Mouse (Mus musculus): ENCODE results near the gene Tuba3a. TPM values are rescaled to one million over a fixed set of nuclear protein-coding genes. Genes with fewer than 3 reads are reported as not detected.
"Not testable (repeated sequence)": the region's sequence is repeated elsewhere in the genome, so short reads cannot be mapped to it uniquely, and the experiment has no call there.

The Tuba3a gene
- total RNA-seq, 2 experiments from 2014 or later: not detected

DNA sequence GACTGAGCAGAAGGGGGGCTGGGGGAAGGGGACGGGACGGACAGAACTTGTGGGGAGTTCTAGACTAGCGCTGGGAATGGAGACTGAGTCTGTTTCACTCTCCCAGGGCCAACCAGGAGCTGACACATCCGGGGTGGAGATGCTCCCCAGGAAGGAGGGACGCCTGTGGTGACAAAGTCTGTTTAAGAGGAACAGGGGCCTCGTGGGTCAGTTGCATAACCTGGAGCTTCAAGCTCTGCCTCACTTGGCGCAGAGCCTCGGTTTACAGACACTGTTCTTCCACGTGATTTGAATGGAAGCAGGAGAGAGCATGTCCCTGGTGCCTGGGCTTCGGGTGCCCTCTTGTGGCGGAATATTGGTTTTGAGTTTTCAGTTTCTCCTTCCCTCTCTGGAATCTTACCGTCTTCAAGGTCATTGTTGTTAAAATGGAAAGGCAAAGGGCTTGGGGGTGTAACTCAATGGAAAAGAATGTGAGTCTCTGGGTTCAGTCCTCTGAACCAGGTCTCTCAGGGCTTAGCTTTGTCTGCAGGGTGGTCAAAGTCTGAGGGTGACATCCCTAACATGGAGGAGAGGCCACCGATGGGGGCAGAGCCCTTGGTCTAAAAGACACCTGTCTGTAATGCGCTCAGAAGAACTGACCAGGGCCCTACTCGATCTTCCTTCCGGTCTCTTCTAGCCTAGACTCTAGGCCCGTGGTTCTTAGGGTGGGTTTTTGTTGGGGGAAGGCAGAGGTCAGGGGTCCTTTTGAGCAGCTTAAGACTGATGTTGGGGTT is 14.2 kb downstream of the Tuba3a start:
- peak; percentile 86 for DNase-seq (ENCODE audit: low spot score)
- intact Hi-C loops (cut with DNase I): loop anchor here (5.0 kb wide), 3 partner anchors 109 to 224 kb away; partner anchors contain the start of genes Acrbp and Iffo1

DNA sequence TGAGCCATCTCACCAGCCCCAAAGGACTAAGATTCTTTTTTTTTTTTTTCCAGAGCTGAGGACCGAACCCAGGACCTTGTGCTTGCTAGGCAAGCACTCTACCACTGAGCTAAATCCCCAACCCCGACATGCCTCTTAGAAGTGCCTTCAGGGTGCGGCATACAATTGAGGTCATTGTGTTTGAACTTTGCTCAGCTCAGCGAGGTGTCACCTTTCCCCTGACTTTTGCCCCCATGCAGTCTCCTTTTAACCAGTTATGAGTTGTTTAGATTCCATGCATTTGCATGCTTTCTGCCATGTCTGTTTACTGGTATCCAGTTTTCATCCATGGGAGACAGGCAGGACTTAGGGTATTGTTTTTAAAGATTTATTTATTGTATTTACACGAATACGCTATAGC is 17.0 kb downstream of the Tuba3a start:
- DNase-seq (ENCODE audit: low spot score): no peak
- intact Hi-C loops (cut with DNase I): no loop called here

DNA sequence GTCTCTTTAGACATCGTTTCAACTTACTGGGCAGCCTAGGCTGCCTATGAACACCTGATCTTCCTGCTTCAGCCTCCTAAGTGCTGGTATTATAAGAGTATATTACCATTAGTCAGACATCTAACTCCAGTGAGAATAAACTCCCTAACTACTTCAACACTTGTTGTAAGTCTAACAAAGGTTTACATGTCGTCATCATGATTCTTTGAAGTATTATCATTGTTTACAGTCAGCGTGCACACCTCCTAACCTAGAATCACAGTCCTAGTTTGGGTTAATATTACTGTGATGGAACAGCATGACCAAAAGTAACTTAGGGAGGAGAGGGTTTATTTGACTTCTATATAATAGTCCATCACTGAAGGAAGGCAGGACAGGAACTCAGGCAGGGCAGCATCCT is 18.4 kb downstream of the Tuba3a start:
- intact Hi-C loops (cut with DNase I): no loop called here
- DNase-seq (ENCODE audit: low spot score): no peak

DNA sequence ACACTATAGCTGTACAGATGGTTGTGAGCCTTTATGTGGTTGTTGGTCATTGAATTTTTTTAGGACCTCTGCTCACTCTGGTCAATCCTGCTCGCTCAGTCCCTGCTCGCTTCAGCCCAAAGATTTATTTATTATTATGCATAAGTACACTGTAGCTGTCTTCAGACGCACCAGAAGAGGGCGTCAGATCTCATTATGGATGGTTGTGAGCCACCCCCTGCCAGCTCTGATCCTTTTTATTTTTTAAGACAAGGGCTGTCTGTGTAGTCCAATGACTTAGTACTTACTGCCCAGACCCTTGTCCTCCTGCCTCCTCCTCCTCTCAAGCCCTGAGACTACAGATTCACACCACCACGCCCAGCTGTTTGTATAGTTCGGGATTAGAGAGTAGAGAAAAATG is 19.2 kb downstream of the Tuba3a start:
- intact Hi-C loops (cut with DNase I); DNase-seq (ENCODE audit: low spot score): not testable (repeated sequence)

GRCm38 (mm10) chr6:125266091-125266490 is 19.8 kb downstream of the Tuba3a start:
- intact Hi-C loops (cut with DNase I): no loop called here
- DNase-seq (ENCODE audit: low spot score): no peak

GRCm38 (mm10) chr6:125265239-125265638 is 20.6 kb downstream of the Tuba3a start:
- no peak for DNase-seq (ENCODE audit: low spot score)
- intact Hi-C loops (cut with DNase I): loop anchor here (2.0 kb wide), 1 partner anchor 42 kb away; no protein-coding TSS in a partner anchor

DNA sequence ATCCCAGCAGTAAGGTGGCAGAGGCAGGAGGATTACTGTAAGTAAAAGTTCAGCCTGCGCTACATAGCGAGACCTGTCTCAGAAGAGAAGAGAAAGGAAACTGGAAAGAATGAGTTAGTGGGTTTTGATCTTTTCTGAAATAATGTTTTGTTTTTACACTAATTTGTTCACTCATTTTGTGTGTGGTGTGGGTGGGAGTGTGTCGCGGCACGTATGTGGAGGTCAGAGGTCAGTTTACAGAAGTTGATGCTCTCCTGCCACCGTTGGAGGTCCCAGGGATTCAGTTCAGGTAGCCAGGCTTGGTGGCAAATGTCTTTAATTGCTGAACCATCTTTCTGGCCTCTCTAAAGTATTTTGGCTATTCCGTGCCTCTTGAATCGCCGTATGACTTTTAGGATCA is 21.6 kb downstream of the Tuba3a start:
- intact Hi-C loops (cut with DNase I): loop anchor here (2.0 kb wide), 1 partner anchor 41 kb away; no protein-coding TSS in a partner anchor
- no peak for DNase-seq (ENCODE audit: low spot score)

- intact Hi-C loops (cut with DNase I): no loop called here
Observed at GRCm38 (mm10) chr6:125260006-125260555, 25.8 kb downstream of the Tuba3a start.

GRCm38 (mm10) chr6:125256222-125256966 is 29.4 kb downstream of the Tuba3a start:
- intact Hi-C loops (cut with DNase I): no loop called here
- DNase-seq (ENCODE audit: low spot score): no peak

More at GRCm38 (mm10) chr6:125260006-125260555, 25.8 kb downstream of the Tuba3a start:
- no peak for DNase-seq (ENCODE audit: low spot score)

DNA sequence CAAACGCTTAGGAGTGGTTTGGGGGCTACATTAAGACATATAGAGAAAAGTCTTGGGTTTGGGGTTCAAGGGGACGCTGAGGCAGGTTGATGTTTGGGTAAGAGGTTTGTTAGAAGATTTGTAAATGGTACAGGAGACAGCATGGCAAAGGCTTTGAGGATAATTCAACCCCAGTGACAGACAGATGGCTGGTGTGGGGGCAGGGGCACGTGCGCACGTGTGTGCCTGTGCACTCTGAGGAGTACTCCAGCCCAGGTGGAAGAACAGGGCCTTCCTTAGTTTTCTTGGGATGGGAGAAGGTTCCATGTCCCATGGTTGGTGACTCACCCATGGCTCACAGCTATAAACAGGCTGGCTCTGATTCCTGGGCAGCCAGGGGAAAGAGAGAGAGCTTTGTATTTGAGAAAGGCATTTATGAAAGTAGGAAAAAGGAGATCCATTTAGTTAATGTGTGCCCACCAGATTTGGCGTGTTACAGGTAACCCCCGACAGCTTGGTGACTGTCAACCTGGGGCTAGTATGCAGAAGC is 30.3 kb downstream of the Tuba3a start:
- DNase-seq (ENCODE audit: low spot score): no peak
- intact Hi-C loops (cut with DNase I): no loop called here

GRCm38 (mm10) chr6:125253863-125254715 is 31.8 kb downstream of the Tuba3a start:
- DNase-seq (ENCODE audit: low spot score): no peak
- intact Hi-C loops (cut with DNase I): no loop called here

DNA sequence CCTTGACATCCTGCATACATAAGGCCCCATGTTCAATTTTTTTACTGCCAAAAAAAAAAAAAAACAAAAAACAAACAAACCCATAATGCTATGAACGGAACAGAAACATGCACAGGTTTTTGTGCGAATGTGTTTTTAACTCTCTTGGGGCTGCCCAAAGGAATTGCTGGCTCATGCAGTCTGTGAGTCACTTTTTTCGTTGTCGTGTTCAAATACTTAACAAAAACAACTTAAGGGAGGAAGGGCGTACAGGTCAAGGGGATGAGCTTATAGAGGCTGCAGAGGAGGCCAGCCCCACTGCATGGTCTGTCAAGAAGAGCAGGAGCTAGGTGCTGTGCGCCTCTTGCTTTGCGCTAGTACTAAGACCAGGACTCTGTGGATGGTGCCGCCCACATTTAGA is 33.1 kb downstream of the Tuba3a start:
- intact Hi-C loops (cut with DNase I): no loop called here
- no peak for DNase-seq (ENCODE audit: low spot score)

- intact Hi-C loops (cut with DNase I): no loop called here
- DNase-seq (ENCODE audit: low spot score): no peak
Observed at GRCm38 (mm10) chr6:125252285-125252684, 33.6 kb downstream of the Tuba3a start.

GRCm38 (mm10) chr6:125244551-125244950 is 41.3 kb downstream of the Tuba3a start:
- DNase-seq (ENCODE audit: low spot score): no peak
- intact Hi-C loops (cut with DNase I): no loop called here

- no peak for DNase-seq (ENCODE audit: low spot score)
- intact Hi-C loops (cut with DNase I): no loop called here
Observed at GRCm38 (mm10) chr6:125241566-125241965, 44.3 kb downstream of the Tuba3a start.

- intact Hi-C loops (cut with DNase I): no loop called here
- DNase-seq (ENCODE audit: low spot score): no peak
Observed at GRCm38 (mm10) chr6:125240617-125241016, 45.2 kb downstream of the Tuba3a start.

DNA sequence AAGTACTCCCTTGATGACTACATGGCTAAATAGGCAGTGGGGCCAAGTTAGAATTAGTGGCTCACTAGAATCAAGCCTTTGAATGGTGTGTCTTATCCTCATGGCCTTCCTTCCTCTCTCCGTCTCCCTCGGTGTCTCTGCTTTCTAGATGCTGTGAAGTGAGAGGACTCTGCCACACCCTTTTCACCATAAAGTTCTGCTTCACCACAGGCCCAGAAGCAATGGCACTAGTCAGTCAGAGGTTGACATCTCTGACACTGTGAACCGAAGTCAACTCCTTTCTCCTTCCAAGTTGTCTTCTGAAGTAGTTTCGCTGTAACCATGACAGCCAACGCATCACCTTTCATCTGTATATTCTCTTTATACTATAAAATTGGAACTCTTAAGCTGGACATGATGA is 46.3 kb downstream of the Tuba3a start:
- intact Hi-C loops (cut with DNase I): no loop called here
- no peak for DNase-seq (ENCODE audit: low spot score)

DNA sequence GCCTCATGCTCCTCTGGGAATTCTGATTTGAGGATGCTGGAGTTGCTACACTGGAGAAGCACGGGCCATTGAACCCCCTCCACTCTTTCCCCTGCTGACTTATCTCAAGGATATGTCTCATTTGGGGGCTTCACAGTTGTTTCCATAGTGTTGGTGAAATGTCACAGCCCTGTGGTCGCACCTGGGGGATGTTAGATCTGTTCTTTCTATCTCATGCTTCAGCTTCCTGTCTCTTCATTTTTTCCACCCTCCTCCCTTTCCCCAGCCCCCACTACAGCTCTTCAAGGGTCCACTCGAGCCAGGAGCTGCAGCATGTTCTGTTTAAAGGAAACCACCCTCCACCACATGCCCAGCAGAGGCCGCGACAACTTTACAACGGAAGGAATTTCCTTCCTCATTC is 47.4 kb downstream of the Tuba3a start:
- no peak for DNase-seq (ENCODE audit: low spot score)
- intact Hi-C loops (cut with DNase I): no loop called here

DNA sequence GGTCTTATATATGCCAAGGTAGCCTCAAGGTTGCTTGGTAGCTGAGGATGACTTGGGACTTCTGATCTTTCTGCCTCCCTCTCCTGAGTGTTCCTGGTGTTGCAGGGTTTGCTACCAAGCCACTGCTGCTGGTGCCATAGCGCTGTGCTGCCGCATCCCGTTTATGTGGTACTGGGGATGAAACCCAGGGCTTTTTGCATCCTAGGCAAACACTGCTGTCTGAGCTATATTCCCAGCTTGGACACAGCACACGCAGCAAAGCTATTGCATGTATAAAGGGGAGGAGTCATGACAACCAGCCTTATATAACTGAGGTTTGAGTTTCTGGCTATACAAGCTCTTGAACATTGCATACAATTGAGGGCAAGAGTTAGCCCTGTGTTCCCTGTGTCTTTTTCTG is 48.4 kb downstream of the Tuba3a start:
- intact Hi-C loops (cut with DNase I): no loop called here
- DNase-seq (ENCODE audit: low spot score): no peak

- DNase-seq (ENCODE audit: low spot score): no peak
- intact Hi-C loops (cut with DNase I): no loop called here
Observed at GRCm38 (mm10) chr6:125236782-125237181, 49.1 kb downstream of the Tuba3a start, which contains the start of gene Cd27. TSS of gene Cd27 (minus strand) at chr6:125237010.

All from heart, postnatal 25 days (tissue).